ENCODE assay signal across 14 mouse cellular contexts in genomic region chr12:89822141-89822540, GRCm38 (mm10).
"Had no signal": no experiment of that assay in that cellular context is flagged by ENCODE, and none has a peak within 500 bp of the region (broad histone marks: within the 10 kb centered on the region; RNA-seq: fewer than 3 reads in every experiment).

No protein-coding gene starts in this region.

- H3K4me2 ChIP-seq: limb, embryonic 15.5 days; liver, embryonic 12.5 days; lung, embryonic 14.5 days; midbrain, embryonic 12.5 days; stomach, embryonic 15.5 days had no signal

- H3K4me3 ChIP-seq: limb, embryonic 15.5 days; liver, embryonic 12.5 days; midbrain, embryonic 12.5 days; stomach, embryonic 15.5 days had no signal

- DNase-seq: kidney, adult 18-20 months; kidney, postnatal 14 days; layer of hippocampus, adult 9-11 months; layer of hippocampus, postnatal 36 days; lung, embryonic 14.5 days; lung, postnatal 10 days; lung, postnatal 4 days; retina, postnatal 1 day; thymus, adult 2 months; thymus, postnatal 25 days had no signal

- ATAC-seq: liver, embryonic 12.5 days had no signal

- H3K9ac ChIP-seq: limb, embryonic 15.5 days; liver, embryonic 12.5 days; lung, embryonic 14.5 days; midbrain, embryonic 12.5 days; stomach, embryonic 15.5 days had no signal

- H3K27ac ChIP-seq: limb, embryonic 15.5 days; liver, embryonic 12.5 days; midbrain, embryonic 12.5 days; stomach, embryonic 15.5 days had no signal

- H3K4me1 ChIP-seq: limb, embryonic 15.5 days; liver, embryonic 12.5 days; stomach, embryonic 15.5 days had no signal

- H3K9me3 ChIP-seq: limb, embryonic 15.5 days; liver, embryonic 12.5 days; midbrain, embryonic 12.5 days; stomach, embryonic 15.5 days had no signal

- H3K27me3 ChIP-seq: liver, embryonic 12.5 days; midbrain, embryonic 12.5 days; stomach, embryonic 15.5 days had no signal

- H3K36me3 ChIP-seq: limb, embryonic 15.5 days; liver, embryonic 12.5 days; midbrain, embryonic 12.5 days; stomach, embryonic 15.5 days had no signal
